Mouse (Mus musculus) heart, adult 9 months (tissue): ENCODE data around the gene B3galt2.
"Not testable (repeated sequence)": the region's sequence is repeated elsewhere in the genome, so short reads cannot be mapped to it uniquely, and the experiment has no call there.

ENCODE experiments used
- DNase-seq, 2 experiments: peaks; one replicate each; pipeline ENCODE4 v3.0.0; 2022; ENCODE audit warnings: low spot score in 2 of 2

Gene B3galt2

GRCm38 (mm10) chr1:143640650-143641407, at the start of gene B3galt2:
Gene B3galt2 (plus strand): TSS chr1:143640664.
- DNase-seq = peak in 1 of 2 experiments; percentile 19

GRCm38 (mm10) chr1:143596864-143597263, 43.6 kb upstream of the B3galt2 start:
- no peak for DNase-seq

- no peak for DNase-seq
Measured at GRCm38 (mm10) chr1:143608911-143609310, 31.6 kb upstream of the B3galt2 start.

DNA sequence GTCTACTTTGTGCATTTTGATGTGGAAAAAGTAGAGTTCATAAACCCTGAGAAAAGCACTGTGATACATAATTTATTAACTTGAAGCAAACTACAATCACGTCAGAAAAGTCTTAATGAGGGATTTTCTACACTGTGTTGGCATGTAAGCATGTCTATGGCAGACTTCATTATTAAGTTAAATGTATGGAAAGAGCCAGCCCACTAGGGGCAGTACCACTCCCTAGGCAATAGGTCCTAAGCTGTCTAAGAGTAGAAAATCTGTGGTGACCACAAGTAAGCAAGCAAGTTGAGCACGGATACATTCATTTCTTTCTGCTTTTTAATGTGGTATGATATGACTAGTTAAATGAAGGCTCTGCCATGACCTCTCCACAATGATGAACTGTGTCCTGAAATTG, 27.6 kb upstream of the B3galt2 start:
- DNase-seq = no peak

- DNase-seq = no peak
Measured at GRCm38 (mm10) chr1:143619760-143620159, 20.7 kb upstream of the B3galt2 start.

- DNase-seq = no peak
Measured at GRCm38 (mm10) chr1:143621930-143622329, 18.5 kb upstream of the B3galt2 start.

DNA sequence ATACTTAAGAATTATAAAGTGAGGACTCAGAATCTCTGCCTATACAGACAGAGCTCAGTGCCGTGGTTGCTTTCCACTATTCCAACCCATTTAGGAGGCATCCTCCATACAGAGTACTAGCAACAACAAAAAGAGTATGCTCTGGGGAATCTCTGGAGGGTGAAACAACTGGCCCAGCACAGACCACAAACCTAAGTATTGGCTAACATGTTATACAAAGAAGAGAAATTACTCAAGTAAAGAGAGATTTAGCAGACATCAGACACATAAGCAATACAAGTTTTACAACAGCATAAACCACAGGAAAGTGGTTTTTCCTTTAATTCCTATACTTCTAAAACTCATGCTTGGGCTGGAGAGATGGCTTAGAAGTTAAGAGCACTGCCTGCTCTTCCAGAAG, 17.8 kb upstream of the B3galt2 start:
- no peak for DNase-seq

DNA sequence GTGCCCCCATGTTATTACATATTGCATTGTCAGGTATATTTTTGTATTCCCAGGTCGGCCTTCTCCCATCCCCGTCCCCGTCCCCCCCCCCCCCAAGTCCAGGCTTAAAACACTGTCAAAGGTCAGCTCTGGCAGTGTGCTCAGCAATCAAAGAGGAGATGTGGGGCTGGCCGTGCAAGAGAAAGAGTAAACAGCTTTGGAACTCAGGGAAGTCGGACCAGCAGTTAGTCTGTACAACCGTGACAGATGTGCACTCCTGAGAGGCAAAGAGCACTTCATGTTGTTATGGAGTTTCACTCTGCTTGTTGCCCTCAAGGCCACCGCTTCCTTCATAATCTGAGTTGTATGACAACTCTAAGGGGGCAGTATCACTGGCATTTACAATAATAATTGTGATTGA, 9.1 kb upstream of the B3galt2 start:
- DNase-seq = no peak

DNA sequence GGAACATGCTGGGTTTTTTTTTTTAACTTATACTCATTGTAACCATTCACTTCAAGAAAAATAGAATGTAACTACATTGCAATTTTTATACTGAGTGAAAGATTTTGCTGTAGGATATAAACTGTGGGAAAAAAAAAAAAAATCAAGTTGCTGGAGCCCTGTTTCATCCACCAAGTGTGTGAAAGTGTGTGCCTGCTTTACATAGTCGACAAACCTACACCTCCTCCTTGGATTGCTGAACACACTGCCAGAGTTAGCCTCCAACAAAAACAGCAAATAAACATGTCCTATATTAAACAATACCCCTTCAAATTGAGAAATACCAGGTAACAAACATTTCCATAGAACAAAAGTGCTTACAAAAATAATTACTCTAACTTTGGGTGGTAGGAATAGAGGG, 8.1 kb upstream of the B3galt2 start:
- DNase-seq = no peak

DNA sequence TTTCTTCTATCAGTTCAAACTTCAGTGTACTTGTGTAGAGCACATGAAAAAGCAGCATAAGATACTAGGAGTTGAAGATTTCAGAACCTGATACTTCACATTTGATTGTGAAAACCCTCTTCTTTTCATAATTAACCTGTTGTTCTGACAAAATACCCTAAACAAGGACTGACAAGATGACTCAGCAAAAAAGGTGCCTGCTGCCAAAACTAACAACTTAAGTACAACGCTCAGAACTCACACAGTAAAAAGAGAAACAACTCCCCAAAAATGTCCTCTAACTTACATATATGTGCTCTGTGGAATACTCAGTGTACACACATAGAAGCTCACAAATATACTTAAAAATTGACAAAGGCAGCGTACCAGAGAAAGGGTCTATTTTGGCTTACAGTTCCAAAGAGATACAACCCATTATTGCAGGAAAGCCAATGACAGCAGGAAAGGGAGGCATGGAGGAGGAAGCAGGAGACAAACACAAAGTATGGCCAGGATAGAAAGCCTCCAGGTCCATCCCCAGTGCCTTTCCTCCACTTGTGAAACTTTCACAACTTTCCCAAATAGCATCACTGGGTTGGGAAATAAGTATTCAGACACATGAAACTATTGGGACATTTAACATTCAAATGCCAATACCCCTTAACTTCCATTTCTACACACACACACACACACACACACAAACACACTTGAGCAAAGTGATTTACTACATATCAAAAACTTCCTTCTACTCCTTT, 7.4 kb upstream of the B3galt2 start:
- no peak for DNase-seq

GRCm38 (mm10) chr1:143644221-143644620, 3.8 kb downstream of the B3galt2 start:
- no peak for DNase-seq

- DNase-seq = no peak
Measured at GRCm38 (mm10) chr1:143645386-143645785, 4.9 kb downstream of the B3galt2 start.

DNA sequence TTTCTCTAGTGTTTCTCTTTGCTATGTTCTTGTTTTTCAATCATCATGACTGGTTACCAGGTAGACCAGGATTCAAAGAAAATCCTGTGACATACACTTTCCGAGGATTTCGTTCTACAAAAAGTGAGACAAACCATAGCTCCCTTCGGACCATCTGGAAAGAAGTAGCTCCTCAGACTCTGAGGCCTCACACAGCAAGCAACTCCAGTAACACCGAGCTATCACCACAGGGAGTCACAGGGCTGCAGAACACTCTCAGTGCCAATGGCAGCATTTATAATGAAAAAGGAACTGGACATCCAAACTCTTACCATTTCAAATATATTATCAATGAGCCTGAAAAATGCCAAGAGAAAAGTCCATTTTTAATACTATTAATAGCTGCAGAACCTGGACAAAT, 5.8 kb downstream of the B3galt2 start:
- DNase-seq = no peak

GRCm38 (mm10) chr1:143650317-143650716, 9.9 kb downstream of the B3galt2 start:
- no peak for DNase-seq

GRCm38 (mm10) chr1:143653646-143654045, 13.2 kb downstream of the B3galt2 start:
- DNase-seq = no peak

- DNase-seq = no peak
Measured at GRCm38 (mm10) chr1:143663197-143663596, 22.7 kb downstream of the B3galt2 start.

DNA sequence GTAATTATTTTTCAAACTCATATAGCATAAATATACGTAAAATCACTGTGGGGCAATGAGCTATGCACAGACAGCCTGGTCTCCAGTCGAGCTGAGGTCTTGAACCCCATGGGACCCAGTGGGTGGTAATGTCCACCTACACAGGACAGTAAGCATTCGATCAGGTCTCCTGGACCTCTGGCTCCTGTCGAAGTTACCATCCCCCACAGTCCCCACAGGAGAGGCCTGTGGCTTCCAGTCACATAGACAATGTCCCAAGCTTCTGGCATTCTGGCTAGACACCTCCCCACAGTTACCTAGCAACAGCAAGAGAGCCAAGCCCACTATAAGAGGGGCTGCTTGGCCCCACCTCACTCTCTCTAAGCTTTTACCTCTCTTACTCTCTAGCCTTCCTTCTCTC, 24.3 kb downstream of the B3galt2 start:
- not testable (repeated sequence) for DNase-seq

DNA sequence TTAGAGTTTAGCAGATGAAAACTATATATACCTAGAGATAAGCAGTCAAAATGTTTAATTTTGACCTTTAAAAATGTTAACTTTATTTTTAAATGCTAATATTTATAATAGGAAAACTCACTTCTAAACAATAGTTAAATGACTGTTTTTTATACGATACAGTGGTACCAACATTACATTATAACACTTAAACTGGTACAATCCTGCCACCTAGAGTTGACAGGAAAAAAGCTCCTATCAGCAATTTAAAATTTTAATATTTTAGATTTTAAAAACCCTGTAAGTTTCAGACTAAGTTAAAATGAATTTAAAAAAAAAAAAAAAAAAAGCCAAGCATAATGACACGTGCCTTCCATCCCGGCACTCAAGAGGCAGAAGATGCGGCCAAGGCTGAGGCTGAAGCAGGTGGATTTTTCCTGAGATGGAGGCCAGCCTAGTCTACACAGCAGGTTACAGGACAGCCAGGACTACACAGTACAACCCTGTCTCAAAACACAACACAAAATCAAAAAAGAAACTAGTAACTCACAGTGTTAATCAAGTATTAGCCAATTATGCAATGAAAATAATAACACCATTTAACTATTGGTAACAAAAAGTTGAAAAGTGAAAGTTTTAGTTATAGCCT, 35.4 kb downstream of the B3galt2 start:
- DNase-seq = no peak

GRCm38 (mm10) chr1:143681108-143681507, 40.6 kb downstream of the B3galt2 start:
- peak; percentile 21 to 53 for DNase-seq

DNA sequence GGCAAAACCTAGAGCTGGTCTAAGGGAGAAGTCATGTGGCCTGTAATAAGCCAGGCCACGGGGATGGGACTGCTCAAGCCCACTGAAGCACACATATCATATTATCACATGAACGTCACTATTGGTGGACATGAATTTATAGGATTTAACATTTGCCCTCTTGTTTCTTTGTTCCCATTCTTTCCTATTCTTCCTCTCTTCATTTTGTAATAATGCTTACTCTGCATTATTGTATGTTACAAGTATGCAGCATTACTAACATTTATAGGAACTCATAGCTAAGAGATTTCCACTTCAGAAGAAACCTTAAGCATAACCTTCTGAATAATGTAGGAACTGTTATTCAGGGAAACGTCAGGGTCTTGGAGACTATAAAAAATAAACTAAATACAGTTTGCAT, 44.4 kb downstream of the B3galt2 start:
- no peak for DNase-seq

DNA sequence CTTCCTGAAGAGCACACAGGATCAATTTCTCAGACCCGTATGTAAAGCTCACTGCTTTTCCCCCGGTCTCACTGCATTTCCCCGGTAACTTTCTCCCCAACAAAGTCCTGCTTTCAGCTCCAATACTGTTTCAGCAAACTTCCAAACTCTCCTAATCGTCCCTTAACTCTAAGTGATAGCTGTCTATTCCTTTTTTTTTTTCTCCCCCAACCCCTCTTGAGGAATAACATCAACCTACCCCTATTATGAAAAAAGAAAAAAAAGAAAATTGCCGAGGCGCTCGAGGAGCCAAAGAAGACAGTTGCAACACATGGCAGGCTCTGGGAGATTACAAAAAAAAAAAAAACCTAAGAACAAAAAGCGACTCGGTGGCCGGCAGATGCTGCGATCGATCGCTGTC, 61.3 kb downstream of the B3galt2 start:
- no peak for DNase-seq

DNA sequence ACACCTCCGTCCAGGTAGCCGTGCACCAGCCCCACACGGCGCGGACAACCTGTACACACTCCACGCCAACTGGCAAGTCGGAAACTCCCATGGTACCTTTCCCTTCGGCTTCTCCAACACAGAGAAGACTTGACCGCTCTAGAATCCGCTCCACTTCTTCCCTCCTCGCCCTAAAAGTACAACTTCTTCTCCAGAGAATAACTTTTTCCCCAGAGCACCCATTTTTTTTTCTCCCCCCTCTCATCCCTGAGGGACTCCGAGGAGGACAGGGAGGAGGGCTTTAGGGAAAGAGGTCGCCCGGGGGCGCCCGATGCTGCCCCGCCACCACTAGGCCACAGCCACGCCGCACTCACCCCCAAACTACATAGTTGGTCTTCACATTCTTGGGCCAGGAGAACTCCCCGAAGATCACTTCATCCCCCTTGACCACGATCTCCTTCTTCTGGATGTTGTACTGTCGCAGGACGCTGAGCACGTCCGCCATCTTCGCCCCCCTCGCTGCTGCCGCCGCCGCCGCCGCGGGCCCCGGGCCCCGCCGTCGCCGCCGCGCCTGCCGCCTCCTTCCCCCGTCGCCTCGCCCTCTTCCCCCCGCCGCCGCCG, 61.8 kb downstream of the B3galt2 start:
- peak in 1 of 2 experiments; percentile 46 for DNase-seq
